Mouse (Mus musculus) embryo, embryonic 11.5 days (tissue): ENCODE data around the gene Nsun3.
"Not testable (repeated sequence)": the region's sequence is repeated elsewhere in the genome, so short reads cannot be mapped to it uniquely, and the experiment has no call there.

Experiments used
- DNase-seq: peaks from one replicate; pipeline ENCODE4 v3.0.0-alpha.2; 2012; ENCODE audit warnings: low read depth, low spot score

Nsun3 gene

DNA sequence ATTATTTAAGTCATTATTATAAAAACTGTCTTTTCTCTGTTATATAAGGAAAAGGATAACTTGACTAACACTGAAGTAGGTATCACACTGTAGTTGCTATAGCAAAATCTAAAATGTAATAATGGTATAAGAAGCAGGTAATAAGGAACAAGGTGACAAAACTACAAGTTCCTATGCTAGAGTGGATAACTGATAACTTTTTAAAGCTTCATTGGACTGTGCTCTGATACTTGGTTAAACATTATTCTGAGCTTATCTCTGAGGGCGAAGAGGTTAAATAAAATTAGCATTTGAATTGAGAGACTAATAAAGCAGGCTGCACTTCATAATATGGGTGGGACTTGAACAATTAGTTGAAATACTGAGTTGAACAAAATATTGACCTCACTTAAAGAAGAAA is 33.0 kb downstream of the Nsun3 start:
- DNase-seq: no peak

DNA sequence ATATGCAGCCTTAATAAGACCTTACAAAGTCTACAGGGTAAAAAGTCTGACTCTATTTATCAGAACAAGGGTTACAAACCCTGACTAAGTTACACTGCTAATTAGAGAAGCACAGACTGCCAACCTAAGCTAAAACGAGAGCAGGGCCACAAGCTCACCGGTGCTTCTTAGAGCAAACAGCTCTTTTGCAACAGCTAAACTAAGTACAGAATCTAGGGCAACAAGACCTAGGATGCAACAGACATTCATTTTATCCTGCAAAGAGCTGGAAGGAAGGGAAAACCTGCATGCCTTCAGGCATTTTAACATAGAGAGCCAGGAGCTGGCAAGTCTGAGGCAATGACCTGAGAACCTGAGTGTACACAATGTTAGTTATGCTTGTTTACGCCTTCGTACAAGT is 33.5 kb downstream of the Nsun3 start:
- DNase-seq: no peak

DNA sequence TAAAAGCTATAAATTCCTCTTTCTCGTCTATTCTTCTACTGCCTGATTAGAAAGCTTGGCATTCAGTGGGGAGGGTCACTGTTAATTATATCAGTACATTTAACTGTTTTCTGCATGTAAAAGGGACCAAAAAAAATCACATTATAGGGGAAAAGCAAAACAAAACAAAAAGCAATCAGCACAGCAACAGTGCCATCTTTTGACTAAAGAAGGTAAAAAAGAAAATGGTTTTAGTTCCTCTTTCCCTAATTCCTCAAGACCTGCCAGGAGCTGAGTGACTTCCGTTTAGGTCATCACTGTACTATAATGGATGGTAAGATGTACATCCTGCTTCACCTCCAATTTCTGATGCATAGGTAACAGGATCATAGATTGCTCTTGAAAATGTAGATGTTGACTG is 40.7 kb downstream of the Nsun3 start:
- DNase-seq: no peak

DNA sequence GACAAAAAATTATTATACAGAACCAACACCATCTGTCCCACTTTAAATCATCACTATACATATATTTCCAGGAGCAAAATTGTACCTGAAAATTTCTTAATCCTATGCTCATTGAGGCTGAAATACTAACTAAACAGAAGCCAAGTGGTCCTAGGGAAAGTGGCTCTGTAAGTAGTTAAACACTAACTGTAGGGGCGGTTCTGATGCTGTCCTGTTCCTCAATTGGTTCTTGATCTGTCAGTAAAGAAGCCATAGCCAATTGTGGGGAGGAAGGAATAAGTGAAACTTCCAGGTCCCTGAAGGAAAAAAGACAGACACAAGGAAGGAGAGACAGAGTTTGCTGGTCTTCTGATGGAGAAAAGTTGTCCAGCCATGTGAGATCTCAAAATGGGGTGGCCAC is 52.3 kb downstream of the Nsun3 start:
- no peak for DNase-seq

DNA sequence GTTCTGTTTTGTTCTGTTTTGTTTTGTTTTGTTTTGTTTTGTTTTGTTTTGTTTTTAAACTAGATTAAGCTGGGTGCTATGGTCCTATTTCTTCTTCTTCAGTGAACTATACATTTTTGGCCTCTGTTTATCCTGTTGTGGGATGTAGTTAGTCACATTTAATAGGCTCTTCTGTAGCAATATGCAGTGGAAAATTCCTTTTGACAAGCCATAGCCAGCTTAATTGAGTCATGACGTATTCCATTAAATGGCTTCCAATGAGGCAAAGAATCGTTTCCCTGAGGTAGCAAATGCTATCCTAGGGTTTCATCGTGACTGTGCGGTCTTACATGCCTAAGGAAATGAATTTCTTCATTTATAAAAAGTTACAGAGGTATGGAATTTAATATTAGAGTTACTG is 56.3 kb downstream of the Nsun3 start:
- DNase-seq: no peak

DNA sequence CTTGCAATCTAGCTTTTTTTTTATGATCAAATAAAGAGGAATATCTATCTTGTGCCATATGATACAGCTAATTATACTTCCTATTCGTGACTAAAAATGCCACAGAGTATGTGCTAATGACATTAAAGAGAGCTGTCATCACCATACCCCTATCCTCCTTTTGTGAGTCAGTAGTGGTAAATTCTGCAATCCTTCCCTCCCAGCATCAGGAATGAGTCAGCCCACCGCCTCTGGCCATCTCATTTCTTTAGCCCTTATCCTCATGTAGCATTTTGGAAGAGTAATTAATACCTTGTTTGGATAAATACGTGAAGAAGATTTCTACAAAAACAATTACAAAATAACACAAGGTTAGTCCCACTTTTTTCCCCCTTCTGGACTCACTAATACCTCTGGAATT is 56.8 kb downstream of the Nsun3 start:
- no peak for DNase-seq

DNA sequence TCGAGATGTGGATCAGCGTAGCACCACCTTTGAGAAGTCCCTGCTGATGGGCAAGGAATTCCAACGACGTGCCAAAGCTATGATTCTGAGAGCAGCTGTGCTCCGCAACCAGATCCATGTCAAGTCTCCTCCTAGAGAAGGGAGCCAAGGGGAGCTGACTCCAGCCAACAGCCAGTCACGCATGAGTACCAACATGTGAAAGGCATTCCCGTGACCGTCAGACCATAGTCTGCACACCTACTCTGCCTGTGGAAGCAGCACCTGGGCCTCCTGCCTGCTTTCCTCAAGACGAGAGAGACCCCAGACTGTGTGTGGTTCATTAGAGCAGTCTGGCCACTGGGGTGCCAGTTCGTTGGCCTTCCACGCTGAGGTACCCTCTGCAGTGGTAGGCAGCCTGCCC is 68.4 kb downstream of the Nsun3 start:
- not testable (repeated sequence) for DNase-seq

DNA sequence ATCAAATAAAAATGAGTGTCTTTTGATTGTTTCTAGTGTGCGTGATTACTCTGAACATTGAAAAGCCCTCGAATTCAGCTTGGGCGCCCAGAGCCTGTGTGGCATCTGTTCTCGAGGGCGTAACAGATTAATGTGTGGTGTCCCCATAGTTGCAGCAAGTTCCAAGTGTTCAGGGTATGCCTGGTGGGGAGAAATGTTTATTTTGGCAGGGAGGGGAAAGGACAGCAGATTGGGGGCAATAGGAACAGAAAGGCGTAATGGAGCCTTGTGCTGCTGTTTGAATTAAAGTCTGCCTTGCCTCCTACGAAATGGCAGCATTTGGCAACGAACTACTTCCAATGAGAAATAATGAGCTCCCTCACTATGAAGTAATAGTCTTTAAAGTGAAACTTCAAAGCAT is 96.2 kb downstream of the Nsun3 start:
- DNase-seq: no peak

DNA sequence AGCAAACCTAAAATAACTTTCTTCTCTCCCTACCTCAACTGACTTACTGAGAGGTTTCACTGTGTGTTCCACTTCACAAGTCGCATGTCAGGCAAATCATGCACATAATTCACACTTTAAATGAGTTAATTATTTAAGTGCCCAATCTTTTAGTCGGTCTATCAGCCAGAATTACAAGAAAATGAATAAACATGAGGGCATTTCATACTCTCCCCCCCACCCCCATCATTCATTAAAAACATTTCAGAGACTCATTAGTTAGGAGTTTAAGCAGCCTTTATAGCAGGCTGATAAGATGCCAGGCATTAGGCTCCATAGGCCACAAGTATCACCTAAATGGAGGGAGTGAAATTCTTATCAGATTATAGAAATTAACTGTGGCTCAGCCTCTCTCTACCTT is 100.5 kb downstream of the Nsun3 start:
- DNase-seq: no peak

DNA sequence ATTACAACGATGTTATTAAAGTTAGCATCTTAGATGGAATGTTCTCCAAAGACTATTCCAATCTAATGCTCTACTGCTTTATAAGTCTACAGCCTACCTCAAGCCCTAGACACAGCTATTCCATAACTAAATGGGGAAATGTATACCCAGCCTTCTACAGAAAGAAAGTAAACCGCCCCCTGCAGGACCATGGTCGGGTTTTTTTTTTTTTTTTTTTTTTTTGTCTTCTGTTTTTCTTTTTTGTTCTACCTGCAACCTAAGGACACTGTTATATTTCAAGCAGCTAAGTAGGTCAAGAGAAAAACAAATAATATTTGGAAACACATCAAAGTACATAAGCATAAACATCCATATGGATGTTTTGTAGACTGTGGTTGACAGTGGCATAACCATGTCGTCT is 101.1 kb downstream of the Nsun3 start:
- DNase-seq: no peak
